Mouse (Mus musculus) hindbrain, embryonic 16.5 days (tissue): ENCODE results near the gene H2al1f. TPM values are rescaled to one million over a fixed set of nuclear protein-coding genes. Genes with fewer than 3 reads are reported as not detected.
"Not testable (repeated sequence)": the region's sequence is repeated elsewhere in the genome, so short reads cannot be mapped to it uniquely, and the experiment has no call there.

ENCODE experiments used
- ATAC-seq: fragments of 200-750 bp; cut with Nextera tagmentation; 2 replicates; pipeline ENCODE4 v1.8.0; 2017; ENCODE audit warnings: moderate TSS enrichment, moderate library complexity
- H3K27ac ChIP-seq: fragments of 300-500 bp; sonication (generic); 2 replicates; pipeline ENCODE4 v1.5.1; 2014; ENCODE audit warnings: low read depth, mild to moderate bottlenecking, control low read depth, low read length, moderate library complexity
- H3K27me3 ChIP-seq: fragments of 300-500 bp; sonication (generic); replicated peaks from 2 replicates; pipeline ENCODE4 v1.6.1; 2014; ENCODE audit warnings: low read length; ENCODE audit not compliant: control insufficient read depth, insufficient read depth
- H3K36me3 ChIP-seq: fragments of 300-500 bp; sonication (generic); 2 replicates; pipeline ENCODE4 v1.6.1; 2014; ENCODE audit warnings: mild to moderate bottlenecking, low read length, moderate library complexity, mixed read lengths; ENCODE audit not compliant: control insufficient read depth, insufficient read depth
- H3K4me1 ChIP-seq: fragments of 300-500 bp; sonication (generic); 2 replicates; pipeline ENCODE4 v1.6.1; 2014; ENCODE audit warnings: low read depth, low read length; ENCODE audit not compliant: control insufficient read depth, insufficient read depth
- H3K4me2 ChIP-seq: fragments of 300-500 bp; sonication (generic); 2 replicates; pipeline ENCODE4 v1.6.1; 2014; ENCODE audit warnings: mild to moderate bottlenecking, low read length, control low read depth, moderate library complexity
- H3K4me3 ChIP-seq: fragments of 300-500 bp; sonication (generic); 2 replicates; pipeline ENCODE4 v1.5.1; 2014; ENCODE audit warnings: mild to moderate bottlenecking, low read length, control low read depth, moderate library complexity
- H3K9ac ChIP-seq: fragments of 300-500 bp; sonication (generic); 2 replicates; pipeline ENCODE4 v1.6.1; 2014; ENCODE audit warnings: low read depth, mild to moderate bottlenecking, control low read depth, low read length, moderate library complexity
- H3K9me3 ChIP-seq: fragments of 300-500 bp; sonication (generic); 2 replicates; pipeline ENCODE4 v1.6.1; 2014; ENCODE audit warnings: mild to moderate bottlenecking, low read length, moderate library complexity; ENCODE audit not compliant: control insufficient read depth
- WGBS: fragments of 180-500 bp; shearing (Covaris S2); extraction: QIAGEN DNeasy Blood & Tissue Kit; methylation state at CpG from one replicate; pipeline ENCODE4 v1.1.7; 2014; 5-methylcytosine and 5-hydroxymethylcytosine counted together
- polyA plus RNA-seq: library from polyadenylated mRNA; unstranded; fragments of >200 nt; fragmentation: Nextera tagmentation; extraction: Ambion mirVana; gene quantifications from 2 replicates; pipeline ENCODE4 v1.2.1, GENCODE M21; 2015

The H2al1f gene
- not detected in 2 replicates for polyA plus RNA-seq

- WGBS, result no CpG with 5 or more reads among the region's 6 CpGs
Observed at GRCm38 (mm10) chrX:11314858-11315257, at the start of gene H2al1f. H2al1f (plus strand) TSS chrX:11315158.

DNA sequence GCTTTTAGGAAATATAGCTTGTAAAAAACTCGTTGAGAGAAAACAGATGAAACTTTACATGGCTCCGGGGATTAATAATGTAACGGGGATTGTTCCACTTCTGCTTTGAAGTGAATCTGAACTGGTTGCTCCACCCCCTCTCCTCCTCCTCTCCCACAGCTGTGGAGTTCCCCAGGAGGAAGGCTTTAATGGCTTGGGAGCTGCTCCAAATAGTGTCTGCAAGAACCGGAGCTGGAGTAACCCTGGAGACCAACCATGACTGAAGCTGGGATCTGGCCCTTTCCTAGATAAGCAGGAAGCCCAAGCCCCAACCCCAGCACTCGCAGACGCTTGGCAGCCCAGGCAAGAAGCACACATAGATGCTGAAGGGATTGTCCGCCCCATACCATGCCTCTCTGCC is 47.2 kb upstream of the H2al1f start:
- Histone ChIP-seq H3K9me3 (no peaks in the 10 kb centered on the region), H3K9ac (no peak overlapping the region), H3K27ac (no peak overlapping the region), H3K4me2 (no peak overlapping the region), H3K27me3 (no peaks in the 10 kb centered on the region; the same call in 1 of the 2 replicates), H3K36me3 (no peaks in the 10 kb centered on the region), H3K4me1 (no peaks in the 10 kb centered on the region), H3K4me3 (no peak overlapping the region)
- no peak for ATAC-seq
- WGBS, result 56% methylated on average over 7 of the region's 7 CpGs

More at GRCm38 (mm10) chrX:11314858-11315257, at the start of gene H2al1f:
- H3K9me3 ChIP-seq, H3K27me3 ChIP-seq, H3K4me1 ChIP-seq, H3K27ac ChIP-seq, H3K36me3 ChIP-seq, ATAC-seq, H3K4me3 ChIP-seq, H3K9ac ChIP-seq, H3K4me2 ChIP-seq: not testable (repeated sequence)

DNA sequence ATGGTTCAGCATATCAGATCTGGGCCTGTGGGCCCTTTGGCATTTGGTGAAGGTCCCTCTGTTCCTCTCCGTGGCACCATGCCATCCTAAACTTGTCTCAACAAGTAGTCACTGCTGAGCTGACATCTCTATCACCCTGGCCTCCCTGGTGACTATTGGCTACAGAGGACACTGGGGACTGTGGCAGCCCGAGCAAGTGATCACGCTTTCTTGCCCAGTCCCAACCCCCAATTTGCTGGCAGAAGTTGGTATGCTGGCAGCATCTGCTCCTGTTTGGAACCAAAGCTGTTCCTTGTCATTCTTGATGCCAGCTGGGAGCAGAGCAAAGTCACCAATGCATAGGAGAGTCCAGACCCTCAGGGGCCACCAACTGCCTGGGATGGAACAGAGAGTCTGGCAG is 45.9 kb upstream of the H2al1f start:
- Histone ChIP-seq H3K27me3 (no peaks in the 10 kb centered on the region; the same call in 1 of the 2 replicates), H3K4me1 (no peaks in the 10 kb centered on the region), H3K4me2 (no peak overlapping the region), H3K27ac (no peak overlapping the region), H3K9me3 (no peaks in the 10 kb centered on the region), H3K4me3 (no peak overlapping the region), H3K36me3 (no peaks in the 10 kb centered on the region), H3K9ac (no peak overlapping the region)
- WGBS, result 60% methylated on average over 3 of the region's 3 CpGs
- peak; percentile 92 for ATAC-seq

DNA sequence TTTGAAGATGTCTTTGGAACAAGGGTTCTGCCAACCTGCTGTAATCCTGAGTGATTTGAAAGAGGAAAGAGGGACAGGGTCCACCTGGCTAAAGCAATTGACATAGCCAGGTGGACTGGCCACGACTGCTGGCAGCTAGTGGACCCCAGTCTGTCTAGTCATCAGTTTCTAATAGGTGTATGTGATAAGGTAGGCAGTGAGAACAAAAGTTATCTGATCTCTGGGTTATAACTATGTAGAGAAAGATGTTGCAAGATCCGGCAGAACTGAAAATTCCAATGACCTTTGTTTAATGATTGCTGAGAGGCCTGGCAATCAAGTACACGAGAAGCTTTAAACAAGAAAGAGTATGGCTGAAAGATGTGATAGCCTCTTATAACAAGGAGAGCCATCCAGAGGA is 41.8 kb upstream of the H2al1f start:
- WGBS, result 82% methylated on average over 3 of the region's 3 CpGs
- H3K4me1 ChIP-seq, result no peaks in the 10 kb centered on the region
- H3K27ac ChIP-seq, result no peak overlapping the region
- no peak for ATAC-seq
- no peaks in the 10 kb centered on the region for H3K36me3 ChIP-seq
- no peak overlapping the region for H3K9ac ChIP-seq
- H3K4me2 ChIP-seq, result no peak overlapping the region
- H3K9me3 ChIP-seq, result no peaks in the 10 kb centered on the region
- H3K27me3 ChIP-seq, result no peaks in the 10 kb centered on the region
- no peak overlapping the region for H3K4me3 ChIP-seq

DNA sequence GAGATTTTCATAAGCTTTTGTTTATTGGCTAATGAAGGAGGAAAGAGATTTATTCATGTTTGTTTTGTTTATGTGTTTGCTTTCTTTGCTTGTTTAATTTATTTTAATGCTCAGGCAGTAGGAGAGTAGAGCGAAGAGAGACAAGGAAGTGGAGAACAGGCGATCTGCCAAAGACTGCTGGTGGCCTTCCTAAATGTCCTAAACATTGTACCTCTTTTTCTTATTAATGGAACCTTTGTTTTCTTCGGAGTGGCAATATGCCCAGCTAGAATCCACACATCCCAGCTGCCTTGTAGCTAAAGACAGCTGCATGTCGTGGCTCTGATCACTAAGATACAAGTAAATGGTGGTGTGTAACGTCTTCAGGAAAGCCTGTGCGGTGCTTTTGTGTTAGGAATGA is 37.9 kb upstream of the H2al1f start:
- H3K36me3 ChIP-seq, result no peaks in the 10 kb centered on the region
- no peaks in the 10 kb centered on the region for H3K9me3 ChIP-seq
- no peak for ATAC-seq
- H3K4me3 ChIP-seq, result no peak overlapping the region
- H3K27ac ChIP-seq, result no peak overlapping the region
- H3K9ac ChIP-seq, result no peak overlapping the region
- 54% methylated on average over 6 of the region's 6 CpGs for WGBS
- no peaks in the 10 kb centered on the region for H3K4me1 ChIP-seq
- H3K4me2 ChIP-seq, result no peak overlapping the region
- no peaks in the 10 kb centered on the region for H3K27me3 ChIP-seq

GRCm38 (mm10) chrX:11280741-11281140 is 34.2 kb upstream of the H2al1f start:
- no peak for ATAC-seq
- WGBS, result 64% methylated on average over 2 of the region's 2 CpGs
- H3K36me3 ChIP-seq, result no peaks in the 10 kb centered on the region
- H3K27ac ChIP-seq, result no peak overlapping the region
- H3K4me2 ChIP-seq, result no peak overlapping the region
- no peaks in the 10 kb centered on the region for H3K27me3 ChIP-seq
- H3K9me3 ChIP-seq, result no peaks in the 10 kb centered on the region
- H3K4me1 ChIP-seq, result no peaks in the 10 kb centered on the region
- no peak overlapping the region for H3K9ac ChIP-seq
- no peak overlapping the region for H3K4me3 ChIP-seq

- Histone ChIP-seq H3K4me3 (no peak overlapping the region), H3K27me3 (no peaks in the 10 kb centered on the region)
- 84% methylated on average over 14 of the region's 14 CpGs for WGBS
Observed at GRCm38 (mm10) chrX:11288306-11288882, 26.6 kb upstream of the H2al1f start.

DNA sequence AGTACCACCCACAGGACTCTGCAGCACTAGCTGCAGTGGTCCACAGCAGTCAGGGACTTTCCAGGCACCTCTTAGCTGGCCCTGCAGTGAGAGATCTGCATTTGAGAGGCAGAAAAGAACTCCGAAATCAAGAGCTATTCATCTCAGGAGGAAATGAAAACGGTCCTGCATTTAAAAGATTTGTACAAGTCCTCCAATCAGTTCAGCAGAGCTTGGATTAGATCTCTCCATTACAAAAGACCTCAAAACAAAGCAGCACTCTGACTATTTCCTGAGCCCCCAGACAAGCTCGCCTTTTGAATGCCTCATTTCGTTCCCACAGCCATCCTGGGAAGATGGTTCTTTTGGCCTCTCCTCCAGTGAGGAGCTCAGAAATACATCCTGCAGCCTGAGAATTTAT is 25.7 kb upstream of the H2al1f start:
- WGBS, result 48% methylated on average over 4 of the region's 4 CpGs
- no peak overlapping the region for H3K27ac ChIP-seq
- no peak overlapping the region for H3K4me3 ChIP-seq
- H3K4me2 ChIP-seq, result no peak overlapping the region
- H3K9me3 ChIP-seq, result no peaks in the 10 kb centered on the region
- no peak for ATAC-seq
- no peaks in the 10 kb centered on the region for H3K36me3 ChIP-seq
- no peak overlapping the region for H3K9ac ChIP-seq
- no peaks in the 10 kb centered on the region for H3K4me1 ChIP-seq
- no peaks in the 10 kb centered on the region for H3K27me3 ChIP-seq

More at GRCm38 (mm10) chrX:11288306-11288882, 26.6 kb upstream of the H2al1f start:
- no peak for ATAC-seq
- Histone ChIP-seq H3K36me3 (no peaks in the 10 kb centered on the region), H3K9ac (no peak overlapping the region), H3K4me2 (no peak overlapping the region), H3K9me3 (no peaks in the 10 kb centered on the region), H3K27ac (no peak overlapping the region), H3K4me1 (no peaks in the 10 kb centered on the region)

GRCm38 (mm10) chrX:11298957-11299356 is 16.0 kb upstream of the H2al1f start, which contains the start of gene H2al1a:
H2al1a (plus strand) TSS chrX:11299257.
- not testable (repeated sequence) for H3K9me3 ChIP-seq, H3K9ac ChIP-seq, H3K27ac ChIP-seq, H3K4me2 ChIP-seq, H3K36me3 ChIP-seq, H3K27me3 ChIP-seq, ATAC-seq, H3K4me1 ChIP-seq, H3K4me3 ChIP-seq
- no CpG with 5 or more reads among the region's 3 CpGs for WGBS
